Mouse (Mus musculus) liver, embryonic 14.5 days (tissue): Measurements from ENCODE around the gene Lrp2. TPM values are rescaled to one million over a fixed set of nuclear protein-coding genes. Genes with fewer than 3 reads are reported as not detected.

Experiments
- ATAC-seq: fragments of 200-750 bp; cut with Nextera tagmentation; 2 replicates; pipeline ENCODE4 v1.8.0; 2017; ENCODE audit warnings: moderate number of reproducible peaks, mild to moderate bottlenecking, moderate library complexity; ENCODE audit not compliant: insufficient read depth
- DNase-seq, 3 experiments: peaks; one replicate each; pipeline ENCODE4 v3.0.0-alpha.2; 2012 to 2013; ENCODE audit warnings: low read depth in 3 of 3, low spot score in 3 of 3
- H3K27ac ChIP-seq: fragments of 300-500 bp; sonication (generic); 2 replicates; pipeline ENCODE4 v1.5.1; 2014; ENCODE audit warnings: moderate library complexity, mild to moderate bottlenecking, control low read depth, inconsistent platforms
- H3K27me3 ChIP-seq: fragments of 300-500 bp; sonication (generic); 2 replicates; pipeline ENCODE4 v1.6.1; 2014; ENCODE audit warnings: mild to moderate bottlenecking, low read length, moderate library complexity; ENCODE audit not compliant: control insufficient read depth, insufficient read depth
- H3K36me3 ChIP-seq: fragments of 300-500 bp; sonication (generic); replicated peaks from 2 replicates; pipeline ENCODE4 v1.6.1; 2014; ENCODE audit warnings: low read depth; ENCODE audit not compliant: control insufficient read depth, insufficient read depth
- H3K4me1 ChIP-seq, 2 experiments: fragments of 200-500 bp in 1 of 2; fragments of 300-500 bp in 1 of 2; sonication (generic) in 1 of 2; replicated peaks; 2 replicates each; pipeline ENCODE4 v1.6.1; 2012 to 2014; ENCODE audit warnings: antibody characterized with exemption in 1 of 2, inconsistent platforms in 1 of 2, low read length in 1 of 2; ENCODE audit not compliant: control insufficient read depth in 2 of 2, insufficient read depth in 2 of 2
- H3K4me2 ChIP-seq: fragments of 300-500 bp; sonication (generic); 2 replicates; pipeline ENCODE4 v1.6.1; 2014; ENCODE audit warnings: low read depth, mild to moderate bottlenecking, control low read depth, moderate library complexity
- H3K4me3 ChIP-seq, 2 experiments: fragments of 200-500 bp in 1 of 2; fragments of 300-500 bp in 1 of 2; sonication (generic) in 1 of 2; 2 replicates each; pipeline ENCODE4 v1.5.1; 2012 to 2014; ENCODE audit warnings: low read depth in 2 of 2, low read length in 2 of 2, mild to moderate bottlenecking in 2 of 2, control low read depth in 1 of 2, inconsistent platforms in 1 of 2, moderate library complexity in 1 of 2; ENCODE audit not compliant: insufficient read depth in 1 of 2
- H3K9ac ChIP-seq: fragments of 300-500 bp; sonication (generic); replicated peaks from 2 replicates; pipeline ENCODE4 v1.6.1; 2014; ENCODE audit warnings: mild to moderate bottlenecking, control low read depth, moderate library complexity
- H3K9me3 ChIP-seq: fragments of 300-500 bp; sonication (generic); 2 replicates; pipeline ENCODE4 v1.6.1; 2016; ENCODE audit warnings: low read length, mixed read lengths; ENCODE audit not compliant: control insufficient read depth
- CTCF ChIP-seq: IDR thresholded peaks from 2 replicates; pipeline ENCODE4 v1.5.1; 2016; ENCODE audit warnings: antibody characterized with exemption, low read depth, control low read depth
- EP300 ChIP-seq: IDR thresholded peaks from 2 replicates; pipeline ENCODE4 v1.6.1; 2016; ENCODE audit warnings: antibody characterized with exemption, low read depth
- WGBS: fragments of 180-500 bp; shearing (Covaris S2); extraction: QIAGEN DNeasy Blood & Tissue Kit; methylation state at CpG from one replicate; pipeline ENCODE4 v1.1.7; 2014; ENCODE audit not compliant: insufficient replicate concordance; 5-methylcytosine and 5-hydroxymethylcytosine counted together
- polyA plus RNA-seq, 2 experiments: library from polyadenylated mRNA; depleted of rRNA in 1 of 2; stranded (reverse) in 1 of 2; unstranded in 1 of 2; fragments of >200 nt; fragmentation: Nextera tagmentation in 1 of 2; extraction: Ambion mirVana in 1 of 2; gene quantifications; 2 replicates each; pipeline versions ENCODE4 v1.2.1 to v1.2.3; 2012 to 2014

Gene Lrp2
- polyA plus RNA-seq, 2 experiments: 0.07 to 0.11 TPM

- no peaks in the 10 kb centered on the region; the same call in 1 of the 2 replicates for H3K9me3 ChIP-seq
- 66% methylated on average over 17 of the region's 17 CpGs for WGBS
These were observed 43.4 kb upstream of the Lrp2 start for GRCm38 (mm10) chr2:69629215-69629614.

DNA sequence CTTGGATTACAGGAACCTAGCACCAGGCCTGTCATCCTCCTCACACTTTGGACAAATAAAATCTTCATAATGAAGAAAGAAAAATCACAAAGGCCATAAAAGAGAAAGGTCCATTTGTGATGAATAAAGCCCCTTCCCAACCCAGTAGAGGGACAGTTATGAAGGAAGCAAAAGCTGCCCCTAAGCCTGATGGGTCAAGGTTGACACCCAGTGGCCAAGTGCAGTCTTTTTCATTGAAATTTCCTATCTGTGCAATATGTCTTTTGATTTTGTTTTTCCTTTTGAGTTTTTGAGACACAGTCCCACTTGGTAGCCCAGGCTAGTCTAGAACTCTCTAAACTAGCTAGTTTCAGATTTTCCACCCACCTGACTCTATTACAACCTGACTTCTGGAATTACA is 33.4 kb upstream of the Lrp2 start:
- DNase-seq (no peak), ATAC-seq (no peak)
- TF ChIP-seq CTCF (peak; percentile 14; the same call in 1 of the 2 replicates), EP300 (no peak)
- no peaks in the 10 kb centered on the region for H3K4me1 ChIP-seq
- H3K27ac ChIP-seq: no peak overlapping the region
- H3K9me3 ChIP-seq: no peaks in the 10 kb centered on the region
- H3K27me3 ChIP-seq: no peaks in the 10 kb centered on the region
- no peak overlapping the region for H3K9ac ChIP-seq
- H3K36me3 ChIP-seq: no peaks in the 10 kb centered on the region
- H3K4me2 ChIP-seq: no peak overlapping the region
- H3K4me3 ChIP-seq: no peak overlapping the region

More at GRCm38 (mm10) chr2:69629215-69629614, 43.4 kb upstream of the Lrp2 start:
- Histone ChIP-seq H3K27ac (no peak overlapping the region), H3K4me3 (no peak overlapping the region), H3K27me3 (no peaks in the 10 kb centered on the region), H3K36me3 (no peaks in the 10 kb centered on the region), H3K4me1 (no peaks in the 10 kb centered on the region), H3K4me2 (no peak overlapping the region), H3K9ac (no peak overlapping the region)
- no peak for DNase-seq
- ATAC-seq: no peak
- no peak for TF ChIP-seq EP300
- TF ChIP-seq CTCF: no peak

DNA sequence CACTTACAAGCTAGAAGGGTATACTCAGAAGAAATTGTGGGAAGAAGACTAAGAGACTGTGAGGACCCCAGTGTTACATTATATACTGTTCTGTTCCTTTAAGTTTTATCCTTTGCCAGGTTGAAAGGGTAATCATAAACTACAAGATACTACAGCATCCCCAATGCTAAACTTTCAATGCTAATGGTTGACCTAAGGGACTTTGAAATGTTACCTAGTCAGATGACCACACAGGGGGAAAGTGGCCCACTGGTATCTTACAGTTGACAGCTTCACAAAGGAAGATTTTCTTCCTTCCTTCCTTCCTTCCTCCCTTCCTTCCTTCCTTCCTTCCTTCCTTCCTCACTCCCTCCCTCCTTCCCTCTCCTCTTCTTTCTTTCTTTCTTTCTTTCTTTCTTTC is 32.5 kb upstream of the Lrp2 start:
- Histone ChIP-seq H3K36me3 (no peaks in the 10 kb centered on the region), H3K27me3 (no peaks in the 10 kb centered on the region), H3K4me1 (no peaks in the 10 kb centered on the region), H3K9me3 (no peaks in the 10 kb centered on the region), H3K27ac (no peak overlapping the region), H3K9ac (no peak overlapping the region), H3K4me2 (no peak overlapping the region), H3K4me3 (no peak overlapping the region)
- TF ChIP-seq CTCF (no peak), EP300 (no peak)
- DNase-seq (no peak), ATAC-seq (no peak)

DNA sequence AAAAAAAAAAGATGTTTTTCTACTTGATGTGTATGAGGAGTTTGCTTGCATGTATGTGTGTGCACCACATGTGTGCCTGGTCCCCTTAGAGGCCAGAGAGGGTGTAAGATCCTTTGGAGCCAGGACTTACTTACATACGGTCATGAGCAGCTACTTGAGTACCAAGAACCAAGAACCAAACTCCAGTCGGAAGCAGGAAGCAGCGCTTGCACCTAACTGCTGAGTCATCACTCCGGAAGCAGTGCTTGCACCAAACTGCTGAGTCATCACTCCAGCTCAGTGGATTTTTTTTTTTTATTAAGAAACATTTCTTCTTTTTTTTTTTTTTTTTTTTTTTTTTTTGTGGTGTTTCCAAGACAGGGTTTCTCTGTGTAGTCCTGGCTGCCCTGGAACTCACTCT is 27.4 kb upstream of the Lrp2 start:
- TF ChIP-seq EP300 (no peak), CTCF (no peak)
- DNase-seq: peak; percentile 45 to 52 (median 47)
- no peaks in the 10 kb centered on the region for H3K27me3 ChIP-seq
- 27% methylated on average over 4 of the region's 4 CpGs for WGBS
- no peak overlapping the region for H3K27ac ChIP-seq
- H3K4me1 ChIP-seq: peaks cover 0 to 3% of the 10 kb centered on the region in 2 experiments; a peak in 2 of 4 replicates
- no peak for ATAC-seq
- H3K9ac ChIP-seq: no peak overlapping the region
- H3K9me3 ChIP-seq: no peaks in the 10 kb centered on the region
- H3K4me3 ChIP-seq: no peak overlapping the region
- H3K4me2 ChIP-seq: no peak overlapping the region
- H3K36me3 ChIP-seq: no peaks in the 10 kb centered on the region

- no peak overlapping the region for H3K9ac ChIP-seq
- H3K4me2 ChIP-seq: no peak overlapping the region
- no peaks in the 10 kb centered on the region for H3K9me3 ChIP-seq
- 49% methylated on average over 9 of the region's 9 CpGs for WGBS
- H3K27ac ChIP-seq: no peak overlapping the region
- no peak for TF ChIP-seq CTCF
- TF ChIP-seq EP300: no peak
- no peak for ATAC-seq
- peaks cover 0 to 3% of the 10 kb centered on the region in 2 experiments; a peak in 2 of 4 replicates for H3K4me1 ChIP-seq
- H3K4me3 ChIP-seq: no peak overlapping the region
- DNase-seq: no peak
- no peaks in the 10 kb centered on the region for H3K36me3 ChIP-seq
- H3K27me3 ChIP-seq: no peaks in the 10 kb centered on the region
These were observed 26.9 kb upstream of the Lrp2 start for GRCm38 (mm10) chr2:69612716-69613115.
